Mouse (Mus musculus) kidney, embryonic 14.5 days (tissue): ENCODE data around the gene Ranbp3. TPM values are rescaled to one million over a fixed set of nuclear protein-coding genes. Genes with fewer than 3 reads are reported as not detected.
"Not testable (repeated sequence)": the region's sequence is repeated elsewhere in the genome, so short reads cannot be mapped to it uniquely, and the experiment has no call there.

ENCODE experiments used
- ATAC-seq: fragments of 200-750 bp; cut with Nextera tagmentation; 2 replicates; pipeline ENCODE4 v1.8.0; 2017; ENCODE audit warnings: moderate number of reproducible peaks, mild to moderate bottlenecking, moderate TSS enrichment, moderate library complexity; ENCODE audit not compliant: low FRiP score, low TSS enrichment
- H3K27ac ChIP-seq: fragments of 300-500 bp; sonication (generic); 2 replicates; pipeline ENCODE4 v1.5.1; 2014; ENCODE audit warnings: low read depth, mild to moderate bottlenecking, low read length, moderate library complexity, mixed read lengths
- H3K27me3 ChIP-seq: fragments of 300-500 bp; sonication (generic); 2 replicates; pipeline ENCODE4 v1.6.1; 2014; ENCODE audit warnings: mild to moderate bottlenecking, low read length; ENCODE audit not compliant: control insufficient read depth, insufficient read depth
- H3K36me3 ChIP-seq: fragments of 300-500 bp; sonication (generic); 2 replicates; pipeline ENCODE4 v1.6.1; 2014; ENCODE audit warnings: low read length, mixed read lengths; ENCODE audit not compliant: control insufficient read depth, insufficient read depth
- H3K4me1 ChIP-seq: fragments of 300-500 bp; sonication (generic); 2 replicates; pipeline ENCODE4 v1.6.1; 2014; ENCODE audit warnings: low read length, mixed read lengths; ENCODE audit not compliant: control insufficient read depth, insufficient read depth
- H3K4me2 ChIP-seq: fragments of 300-500 bp; sonication (generic); replicated peaks from 2 replicates; pipeline ENCODE4 v1.6.1; 2014; ENCODE audit warnings: low read depth, mild to moderate bottlenecking, low read length
- H3K4me3 ChIP-seq: fragments of 300-500 bp; sonication (generic); 2 replicates; pipeline ENCODE4 v1.5.1; 2014; ENCODE audit warnings: mild to moderate bottlenecking, low read length
- H3K9ac ChIP-seq: fragments of 300-500 bp; sonication (generic); 2 replicates; pipeline ENCODE4 v1.6.1; 2014; ENCODE audit warnings: low read depth, mild to moderate bottlenecking, low read length, moderate library complexity
- H3K9me3 ChIP-seq: fragments of 300-500 bp; sonication (generic); 2 replicates; pipeline ENCODE4 v1.6.1; 2016; ENCODE audit warnings: low read length; ENCODE audit not compliant: control insufficient read depth
- WGBS: fragments of 180-500 bp; shearing (Covaris S2); extraction: QIAGEN DNeasy Blood & Tissue Kit; methylation state at CpG from one replicate; pipeline ENCODE4 v1.1.7; 2014; 5-methylcytosine and 5-hydroxymethylcytosine counted together
- polyA plus RNA-seq: library from polyadenylated mRNA; unstranded; fragments of >200 nt; fragmentation: Nextera tagmentation; extraction: Ambion mirVana; gene quantifications from 2 replicates; pipeline ENCODE4 v1.2.1, GENCODE M21; 2014

The Ranbp3 gene
- polyA plus RNA-seq, result 80.7 and 107 TPM in 2 replicates

- Histone ChIP-seq H3K27me3 (no peaks in the 10 kb centered on the region), H3K27ac (peak within 1 kb of the TSS; percentile 77), H3K9ac (peak within 1 kb of the TSS; percentile 98), H3K36me3 (peaks cover 19% of the 10 kb centered on the region), H3K4me3 (peak within 1 kb of the TSS; percentile 95), H3K4me1 (peaks cover 9% of the 10 kb centered on the region), H3K9me3 (no peaks in the 10 kb centered on the region), H3K4me2 (peak within 1 kb of the TSS; percentile 78)
- ATAC-seq, result peak; percentile 92
- 1% methylated on average over 60 of the region's 66 CpGs for WGBS
Measured at GRCm38 (mm10) chr17:56672941-56673646, at the start of gene Ranbp3. Gene Ranbp3 (plus strand): TSS chr17:56673294.

DNA sequence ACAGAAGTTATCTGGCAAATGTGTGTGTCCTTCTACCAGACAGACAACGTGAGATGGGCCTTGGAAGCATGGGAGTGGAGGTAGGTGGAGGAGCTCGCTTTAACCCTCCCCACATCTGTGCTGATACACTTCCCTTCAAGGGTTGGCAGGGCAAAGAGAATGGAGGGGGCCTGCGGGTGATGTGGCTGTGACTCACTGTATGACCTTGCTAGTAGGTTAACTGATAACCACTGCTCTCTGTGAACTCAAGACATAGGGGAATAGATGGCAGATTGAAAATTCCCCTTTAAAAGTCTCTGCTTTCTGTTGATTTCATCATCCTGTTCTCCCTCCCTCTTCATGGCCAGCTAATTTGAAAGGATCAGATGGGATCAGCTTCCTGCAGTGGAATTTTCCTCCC, 47.6 kb upstream of the Ranbp3 start:
- Histone ChIP-seq H3K9me3 (no peaks in the 10 kb centered on the region), H3K27ac (no peak overlapping the region), H3K4me3 (peak overlapping the region; percentile 79), H3K36me3 (peaks cover 36% of the 10 kb centered on the region), H3K4me1 (peaks cover 11% of the 10 kb centered on the region), H3K27me3 (no peaks in the 10 kb centered on the region), H3K9ac (no peak overlapping the region), H3K4me2 (peak overlapping the region; percentile 66)
- ATAC-seq, result no peak
- WGBS, result 87% methylated on average over 3 of the region's 3 CpGs

DNA sequence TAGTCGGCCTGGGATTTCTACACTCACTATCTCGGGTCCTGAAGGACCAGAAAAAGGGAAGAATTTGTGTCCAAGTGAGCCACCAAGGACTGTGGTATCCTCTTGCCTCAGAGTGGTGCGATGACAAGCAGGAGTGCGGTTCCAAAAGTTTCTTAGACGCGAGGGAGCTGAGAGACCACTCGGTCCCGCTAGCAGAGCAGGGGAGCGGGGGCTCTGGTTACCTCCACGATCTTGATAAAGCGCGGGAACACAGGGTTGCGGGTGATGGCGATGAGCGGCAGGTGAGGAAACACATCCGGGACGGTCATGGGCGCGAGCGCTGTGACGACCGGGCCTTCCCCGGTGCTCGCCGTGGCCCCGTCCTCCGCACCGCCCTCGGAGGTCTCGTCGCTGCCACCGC, 46.8 kb upstream of the Ranbp3 start:
- Histone ChIP-seq H3K4me3 (peak overlapping the region; percentile 79), H3K9ac (peak overlapping the region; percentile 82), H3K9me3 (no peaks in the 10 kb centered on the region), H3K4me2 (peak overlapping the region; percentile 66), H3K4me1 (peaks cover 11% of the 10 kb centered on the region), H3K36me3 (peaks cover 29% of the 10 kb centered on the region), H3K27ac (0 out of 2 replicates have a peak overlapping the region, but pooled peaks have one; percentile 2), H3K27me3 (no peaks in the 10 kb centered on the region)
- ATAC-seq, result no peak
- under 1% methylated on average over 27 of the region's 32 CpGs for WGBS

- Histone ChIP-seq H3K27ac (peak within 1 kb of the TSS; percentile 75; the same call in 1 of the 2 replicates), H3K9me3 (no peaks in the 10 kb centered on the region), H3K9ac (peak within 1 kb of the TSS; percentile 82), H3K4me2 (peak within 1 kb of the TSS; percentile 66), H3K36me3 (peaks cover 23% of the 10 kb centered on the region), H3K4me1 (peaks cover 11% of the 10 kb centered on the region), H3K27me3 (no peaks in the 10 kb centered on the region), H3K4me3 (peak within 1 kb of the TSS; percentile 79)
- ATAC-seq, result peak; percentile 93
- under 1% methylated on average over 51 of the region's 51 CpGs for WGBS
Measured at GRCm38 (mm10) chr17:56626754-56627470, 46.2 kb upstream of the Ranbp3 start, which contains the start of gene Lonp1. Gene Lonp1 (minus strand): TSS chr17:56626887.

- H3K4me2 ChIP-seq, result peak within 1 kb of the TSS; percentile 66
- H3K4me1 ChIP-seq, result peaks cover 11% of the 10 kb centered on the region
- H3K27me3 ChIP-seq, result no peaks in the 10 kb centered on the region
- peaks cover 15% of the 10 kb centered on the region for H3K36me3 ChIP-seq
- 8% methylated on average over 26 of the region's 26 CpGs for WGBS
- peak within 1 kb of the TSS; percentile 79 for H3K4me3 ChIP-seq
- H3K9ac ChIP-seq, result peak within 1 kb of the TSS; percentile 24; the same call in 1 of the 2 replicates
- peak within 1 kb of the TSS; percentile 75; the same call in 1 of the 2 replicates for H3K27ac ChIP-seq
- H3K9me3 ChIP-seq, result no peaks in the 10 kb centered on the region
- peak; percentile 58 for ATAC-seq
Measured at GRCm38 (mm10) chr17:56627530-56628277, 45.4 kb upstream of the Ranbp3 start, which contains the start of gene Catsperd. Gene Catsperd (plus strand): TSS chr17:56628143.

- not testable (repeated sequence) for H3K4me1 ChIP-seq, H3K27ac ChIP-seq, H3K9me3 ChIP-seq, H3K4me3 ChIP-seq, ATAC-seq, H3K4me2 ChIP-seq, H3K36me3 ChIP-seq, H3K27me3 ChIP-seq, H3K9ac ChIP-seq
- WGBS, result 88% methylated on average over 27 of the region's 27 CpGs
Measured at GRCm38 (mm10) chr17:56629800-56630781, 43.0 kb upstream of the Ranbp3 start.

DNA sequence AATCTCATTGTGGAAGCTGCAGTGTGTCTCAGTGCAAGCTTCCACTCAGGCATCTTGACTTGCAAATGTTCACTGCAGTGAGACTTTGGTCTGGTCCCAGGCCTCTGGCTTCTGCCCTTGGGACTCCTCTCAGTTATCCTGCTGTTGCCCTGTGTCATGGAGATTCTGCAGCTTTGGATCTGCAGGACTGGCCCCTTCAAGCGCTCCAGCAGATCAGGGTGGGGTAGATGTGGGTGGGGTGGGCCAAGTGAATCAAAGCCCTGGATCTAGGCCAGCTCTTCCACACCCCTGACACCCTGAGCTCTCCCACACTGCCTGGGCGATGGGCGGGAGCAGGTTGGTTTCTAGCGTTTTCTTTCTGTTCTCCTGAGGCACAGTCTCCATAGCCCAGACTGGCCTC, 41.3 kb upstream of the Ranbp3 start:
- Histone ChIP-seq H3K9ac (no peak overlapping the region), H3K9me3 (no peaks in the 10 kb centered on the region), H3K4me2 (no peak overlapping the region), H3K4me1 (no peaks in the 10 kb centered on the region), H3K27ac (no peak overlapping the region), H3K4me3 (no peak overlapping the region), H3K27me3 (no peaks in the 10 kb centered on the region), H3K36me3 (no peaks in the 10 kb centered on the region)
- WGBS, result 54% methylated on average over 4 of the region's 4 CpGs
- no peak for ATAC-seq

- ATAC-seq, result no peak
- H3K4me1 ChIP-seq, result no peaks in the 10 kb centered on the region
- no peaks in the 10 kb centered on the region for H3K27me3 ChIP-seq
- H3K9ac ChIP-seq, result no peak overlapping the region
- no peak overlapping the region for H3K4me3 ChIP-seq
- no peaks in the 10 kb centered on the region for H3K9me3 ChIP-seq
- H3K4me2 ChIP-seq, result no peak overlapping the region
- no peak overlapping the region for H3K27ac ChIP-seq
- no peaks in the 10 kb centered on the region for H3K36me3 ChIP-seq
- WGBS, result 86% methylated on average over 6 of the region's 6 CpGs
Measured at GRCm38 (mm10) chr17:56634023-56634422, 39.1 kb upstream of the Ranbp3 start.
